Mouse (Mus musculus): ENCODE data around the gene Zmiz1.

Gene Zmiz1

DNA sequence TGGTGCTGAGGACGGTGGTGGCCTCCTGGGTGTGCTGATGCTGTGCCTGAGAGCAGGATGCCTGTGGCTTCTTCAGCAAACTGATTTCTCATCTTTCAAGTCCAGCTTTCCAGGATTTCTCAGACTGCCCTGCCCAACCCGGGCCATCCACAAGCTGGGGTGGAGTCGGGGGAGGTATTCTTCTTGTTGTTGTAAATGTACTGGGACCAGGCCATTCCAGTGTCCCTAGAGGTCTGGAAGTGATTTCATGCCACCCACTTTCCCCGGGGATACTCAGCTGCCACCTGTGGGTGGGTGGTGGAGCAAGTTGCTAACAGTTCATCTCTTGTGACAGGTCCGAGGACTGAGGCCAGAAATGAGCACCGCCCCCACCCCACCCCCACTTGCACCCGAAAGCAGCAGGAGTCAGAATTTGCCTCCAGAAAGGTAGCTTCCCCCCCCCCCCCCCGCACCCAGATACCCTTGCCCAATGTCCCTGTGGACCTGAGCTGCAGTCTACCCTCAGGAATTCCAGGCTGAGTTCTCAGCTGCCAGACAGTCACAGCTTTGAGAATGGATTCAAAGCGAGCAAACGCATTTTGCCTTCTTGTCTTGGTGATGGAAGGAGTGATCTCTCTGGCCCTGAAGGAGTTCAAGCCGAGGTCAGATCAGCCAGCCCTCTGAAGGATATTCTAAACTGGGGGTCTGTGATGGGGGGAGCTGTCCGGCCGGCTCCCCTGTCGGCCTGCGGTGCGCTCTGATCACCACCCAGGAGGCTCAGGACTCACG is 2.1 kb upstream of the Zmiz1 start:
- peak; percentile 71 for DNase-seq

DNA sequence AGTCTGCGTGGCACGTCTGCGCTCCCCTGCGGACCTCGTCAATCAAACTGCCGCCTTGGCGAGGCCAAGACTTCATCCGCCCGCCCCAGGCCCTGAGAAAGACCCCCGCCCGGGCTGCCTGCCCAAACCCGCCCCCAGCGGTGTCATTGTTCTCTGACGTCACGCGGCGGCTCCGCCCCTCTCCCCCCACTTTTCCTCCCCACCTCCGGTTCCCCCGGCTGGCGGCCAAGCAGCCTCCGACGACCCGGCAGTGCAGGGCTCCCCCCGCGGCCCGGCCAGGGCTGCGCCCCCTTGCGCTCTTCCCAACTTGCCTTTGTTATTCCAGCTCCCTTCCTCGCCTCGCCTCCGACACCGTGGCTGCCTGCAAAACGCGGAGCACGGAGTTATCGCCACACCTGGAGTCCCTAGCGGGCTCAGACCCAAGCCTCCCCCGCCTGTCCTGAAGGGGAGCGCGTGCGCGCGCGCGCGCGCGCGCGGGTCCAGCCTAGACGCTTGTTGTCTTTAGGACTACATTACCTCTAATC is 1.5 kb upstream of the Zmiz1 start:
- DNase-seq = peak; percentile 97

DNA sequence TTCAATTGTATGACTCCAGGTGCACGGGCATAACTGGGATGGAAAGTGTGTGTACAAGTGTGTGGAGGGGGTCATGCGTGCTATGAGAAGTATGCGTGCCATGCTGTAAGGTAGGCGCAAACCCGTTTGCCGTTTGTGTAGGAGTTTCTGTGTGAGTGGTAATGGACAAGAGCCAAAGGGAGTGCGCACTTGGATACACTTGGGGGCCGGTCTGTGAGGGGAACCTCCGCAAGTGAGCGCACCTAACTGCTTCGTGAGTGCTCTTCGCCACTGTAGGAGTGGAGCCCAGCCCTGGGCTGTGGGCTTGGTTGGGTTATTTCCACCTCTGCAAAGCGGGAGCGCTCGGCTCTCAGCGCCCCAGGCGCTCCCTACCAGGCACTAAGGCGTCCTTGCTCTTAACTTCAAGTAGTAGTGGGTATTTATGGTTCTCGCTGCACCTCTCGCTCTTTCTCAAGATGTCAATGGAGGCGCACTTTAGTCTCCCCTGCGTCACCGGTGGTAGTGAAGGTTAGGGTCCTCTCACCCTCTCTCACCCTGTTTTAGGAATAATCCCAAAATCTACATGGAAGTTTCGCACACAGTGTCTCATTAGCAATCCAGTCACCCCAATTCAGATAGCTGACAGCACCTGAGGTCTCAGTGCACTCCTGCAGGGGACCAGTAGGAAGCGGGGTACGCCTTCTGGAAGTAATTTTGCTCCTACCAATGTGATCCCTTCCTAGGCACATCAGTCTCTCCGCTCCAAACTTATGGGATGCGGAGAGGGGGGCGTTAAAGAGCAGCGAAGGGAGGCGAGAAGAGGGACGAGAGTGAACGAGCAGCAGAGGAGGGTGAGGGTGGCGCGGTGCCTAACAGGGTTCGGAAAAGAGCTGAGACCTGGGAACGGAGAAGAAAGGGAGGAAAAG is 622 bp upstream of the Zmiz1 start:
- DNase-seq = peak; percentile 79

DNA sequence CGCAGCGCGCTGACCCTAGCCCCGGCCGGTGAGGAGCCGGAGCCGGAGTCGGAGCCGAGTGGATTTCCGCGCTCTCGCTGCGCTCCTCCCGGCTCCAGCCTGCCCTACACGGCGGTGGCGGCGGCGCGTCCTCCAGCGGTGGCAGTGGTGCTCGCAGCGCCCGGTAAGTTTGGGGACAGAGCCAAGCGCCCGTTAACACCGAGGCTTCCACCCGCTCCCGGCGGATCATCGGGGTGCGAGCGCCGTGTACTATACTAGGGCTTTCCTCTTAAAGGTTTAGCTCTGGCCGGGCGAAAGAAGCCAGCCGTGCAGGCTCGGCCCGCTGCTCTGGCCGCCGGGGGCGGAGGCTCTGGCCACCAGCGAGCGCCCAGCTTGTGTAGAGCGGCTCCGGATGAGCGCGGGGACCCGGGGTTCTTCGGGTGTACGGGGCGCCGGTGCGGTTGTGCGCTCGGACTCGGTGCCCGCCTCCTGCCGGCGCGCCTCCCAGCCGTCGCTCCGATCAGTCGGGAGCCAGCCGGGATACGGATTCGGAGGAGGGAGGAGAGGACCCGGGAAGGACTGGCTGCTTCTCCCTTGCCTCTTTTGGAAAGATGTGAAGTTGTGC is 511 bp downstream of the Zmiz1 start:
- DNase-seq = no peak

DNA sequence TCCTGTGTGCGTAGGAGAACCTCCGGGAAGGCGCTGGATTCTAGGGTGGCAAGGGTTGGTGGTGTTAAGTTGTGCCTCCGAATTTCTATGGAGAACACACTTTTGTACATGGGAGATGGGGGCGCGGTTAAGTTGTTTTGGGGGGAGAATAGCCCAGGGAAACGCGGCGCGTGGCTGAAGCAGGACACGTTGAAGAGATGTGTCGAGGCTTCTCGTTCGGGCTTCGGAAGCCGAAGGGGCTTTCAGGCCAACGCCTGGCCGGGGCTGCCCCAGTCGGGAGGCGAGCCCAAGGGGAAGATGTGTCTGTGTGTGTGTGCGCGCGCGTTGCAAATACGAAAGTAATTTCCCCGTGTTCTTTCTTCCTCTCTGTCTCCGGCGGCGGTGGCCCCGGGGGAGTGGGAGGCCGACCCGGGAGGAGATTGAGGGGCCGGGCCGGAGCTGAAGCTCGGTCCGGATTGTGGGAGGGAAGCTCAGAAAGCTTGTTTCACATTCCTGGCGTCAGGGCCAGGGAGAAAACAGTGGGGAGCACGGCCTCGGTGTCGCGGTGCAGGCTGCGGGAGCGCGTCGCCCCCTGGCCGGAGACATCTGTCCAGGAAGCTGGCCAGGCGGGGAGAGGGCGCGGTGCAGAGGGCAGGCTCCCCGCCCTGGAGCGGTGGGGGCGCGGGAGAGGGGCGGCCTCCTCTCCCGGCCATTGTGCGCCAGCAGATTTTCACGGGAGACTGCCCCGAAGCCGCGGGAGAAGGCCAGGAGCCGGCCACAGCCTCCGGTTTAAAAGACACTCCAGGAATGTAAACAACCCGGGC is 1.2 kb downstream of the Zmiz1 start:
- DNase-seq = peak; percentile 74

DNA sequence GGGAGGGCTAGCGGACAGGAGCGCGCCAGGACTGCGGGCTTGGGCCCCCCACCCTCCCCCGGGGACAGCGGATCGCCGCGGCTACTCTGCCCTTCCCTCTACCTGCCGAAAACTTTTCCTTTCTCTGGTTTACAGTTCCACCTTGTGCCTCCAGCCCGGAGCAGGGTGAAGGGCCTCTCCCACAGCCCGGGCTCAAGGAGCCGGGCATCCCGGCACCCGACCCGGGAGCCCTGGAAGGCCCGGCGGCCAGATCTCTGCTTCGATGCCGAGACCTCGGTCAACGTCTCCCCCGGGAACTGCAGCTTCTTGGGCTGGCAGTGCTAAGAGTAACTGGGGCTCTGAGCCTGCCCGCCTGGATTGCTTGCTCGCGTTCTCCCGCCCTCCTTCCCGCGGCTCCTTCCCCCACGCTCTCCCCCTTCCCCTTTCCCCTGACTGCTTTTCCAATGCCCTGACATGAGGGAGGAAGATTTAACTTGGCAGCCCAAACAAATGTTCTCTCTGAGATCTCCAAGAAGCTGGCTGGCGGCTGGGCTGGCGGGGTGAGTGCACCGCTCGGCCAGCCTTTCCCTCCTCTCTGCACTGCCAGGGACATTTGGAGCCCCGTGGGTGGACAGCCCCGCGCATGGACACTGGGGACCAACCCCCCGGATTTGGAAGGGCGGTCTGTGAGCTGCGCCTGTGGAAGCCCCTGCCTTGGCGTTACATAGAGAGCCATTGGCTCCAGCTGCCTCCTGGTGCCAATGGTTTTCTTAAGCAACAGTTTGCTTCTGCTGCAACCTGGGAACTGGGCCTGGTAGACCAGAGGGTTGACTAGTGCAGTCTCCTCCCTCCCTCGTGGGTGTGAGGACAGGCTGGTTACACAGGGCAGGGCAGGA is 2.1 kb downstream of the Zmiz1 start:
- peak; percentile 85 for DNase-seq

DNA sequence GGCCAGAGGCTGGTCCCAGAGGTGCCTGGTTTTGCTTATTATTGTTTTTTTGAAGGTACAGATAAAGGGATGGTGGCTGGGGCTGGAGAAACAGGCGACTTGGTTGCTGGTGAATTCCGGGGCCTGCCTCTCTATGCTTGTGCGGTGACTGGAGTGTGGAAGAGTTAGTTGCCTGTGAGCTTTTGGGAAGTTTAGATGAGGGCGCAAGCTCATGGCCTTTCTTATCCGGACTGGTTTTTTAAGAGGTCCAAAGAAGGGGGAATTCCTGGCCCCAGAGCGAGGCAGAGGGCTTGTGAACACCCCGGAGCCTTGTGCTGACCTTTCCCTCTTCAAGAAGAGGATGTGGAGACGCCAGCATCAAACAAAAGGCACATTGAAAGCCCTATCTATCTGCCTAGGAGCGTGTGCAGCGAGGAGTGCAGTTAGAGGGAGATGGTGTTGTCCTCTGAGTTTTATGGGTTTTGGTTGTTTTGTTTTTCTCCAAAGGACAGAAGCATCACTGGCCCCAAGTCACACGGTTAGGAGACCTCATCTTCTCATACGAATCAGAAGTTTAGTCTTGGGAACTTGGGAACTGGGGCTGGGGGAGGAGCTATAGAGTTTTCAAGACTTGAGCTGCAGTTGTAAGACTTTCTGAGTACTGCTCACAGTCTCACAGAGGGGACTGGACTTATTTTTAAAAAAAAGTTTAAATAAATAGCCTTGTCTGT is 2.8 kb downstream of the Zmiz1 start:
- peak; percentile 23 for DNase-seq

DNA sequence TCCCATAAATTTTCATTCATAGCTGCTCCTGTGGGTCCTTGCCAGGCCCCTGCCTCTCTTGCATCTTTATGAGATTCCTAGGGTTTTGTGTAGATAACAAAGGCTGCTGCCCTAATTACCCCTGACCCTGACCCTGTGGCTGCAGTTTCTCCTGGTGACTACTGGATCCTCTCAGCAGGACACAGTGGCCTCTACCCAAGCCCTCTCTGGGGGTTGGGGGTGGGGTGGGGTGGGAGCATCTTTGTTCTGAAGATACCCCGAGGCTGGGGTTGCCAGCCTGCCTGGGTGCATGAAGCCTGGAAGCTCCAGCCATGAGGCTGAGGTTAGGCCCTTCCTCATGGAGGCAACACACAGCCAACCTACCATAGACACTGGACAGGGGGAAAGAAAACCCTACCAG is 4.0 kb downstream of the Zmiz1 start:
- DNase-seq = peak; percentile 43

DNA sequence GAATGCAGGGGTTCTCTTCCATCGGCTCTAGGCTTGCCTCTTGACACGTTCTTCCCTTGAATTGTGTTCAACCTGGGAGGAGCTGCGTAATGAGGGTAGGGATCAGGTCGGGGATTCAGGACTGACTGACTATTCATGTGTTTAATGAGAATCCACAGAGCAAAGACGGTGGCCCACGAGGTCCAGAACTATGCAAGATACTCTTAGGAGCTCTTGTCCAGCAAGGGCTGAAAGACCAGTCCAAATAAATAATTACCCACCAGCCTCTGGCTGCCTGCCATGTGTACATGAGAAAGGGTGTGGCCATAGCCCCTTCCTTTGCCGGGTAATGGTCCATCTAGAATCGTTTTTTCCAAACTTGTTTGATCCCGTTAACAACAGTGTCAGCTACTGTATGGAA is 4.9 kb downstream of the Zmiz1 start:
- DNase-seq = peak; percentile 56

DNA sequence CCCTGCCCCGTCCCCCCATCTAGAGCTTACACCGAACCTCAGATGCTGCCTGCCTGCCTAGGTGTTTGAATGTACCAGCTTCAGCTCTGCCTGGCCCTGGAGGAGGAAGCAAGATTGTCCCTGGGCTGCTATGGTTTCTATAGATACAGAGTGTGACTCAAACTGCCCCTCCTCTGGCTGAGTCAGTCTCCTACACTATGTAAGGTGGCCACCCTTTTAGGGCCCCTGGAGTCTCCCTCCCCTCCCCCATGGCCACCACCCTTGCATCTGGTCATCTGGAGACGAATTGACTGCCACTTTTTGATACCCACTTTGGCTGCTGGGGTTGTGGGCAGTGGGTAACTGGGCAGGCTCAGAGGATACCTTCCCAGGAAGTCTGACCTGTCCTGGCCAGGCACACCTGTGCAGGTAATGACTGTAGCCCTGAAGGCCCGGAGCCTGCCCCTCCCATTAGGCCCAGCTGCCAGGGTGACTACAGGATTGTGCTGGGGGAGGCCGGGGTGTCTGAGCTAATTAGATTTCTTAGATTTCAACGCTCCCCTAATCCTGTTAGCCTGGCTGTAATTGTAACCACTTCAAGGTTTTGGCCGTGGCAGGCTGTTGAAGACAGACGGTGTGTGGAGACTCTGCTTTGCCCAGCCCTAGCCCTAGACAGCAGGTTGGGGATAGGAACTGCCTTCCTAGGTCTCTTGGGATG is 5.8 kb downstream of the Zmiz1 start:
- peak; percentile 50 for DNase-seq

DNA sequence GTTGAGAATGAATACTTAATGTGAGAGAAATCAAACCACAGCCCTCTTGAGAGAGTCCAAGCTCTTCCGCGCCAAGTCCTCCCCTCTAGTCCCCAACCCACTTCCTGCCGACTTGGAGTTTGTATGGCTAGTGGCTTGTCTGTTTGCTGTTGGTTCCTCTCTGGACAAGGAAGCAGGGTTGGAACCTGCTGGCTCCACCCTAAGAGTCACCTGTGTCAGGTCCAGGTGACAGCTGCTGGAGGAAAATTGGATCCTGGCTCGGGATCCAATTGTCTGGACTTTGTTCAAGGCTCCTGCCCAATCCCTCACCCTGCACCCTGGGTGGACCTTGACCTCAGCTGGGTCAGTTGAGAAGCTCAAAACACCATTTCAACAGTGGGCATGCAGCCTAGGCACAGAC is 7.4 kb downstream of the Zmiz1 start:
- peak; percentile 52 for DNase-seq

DNA sequence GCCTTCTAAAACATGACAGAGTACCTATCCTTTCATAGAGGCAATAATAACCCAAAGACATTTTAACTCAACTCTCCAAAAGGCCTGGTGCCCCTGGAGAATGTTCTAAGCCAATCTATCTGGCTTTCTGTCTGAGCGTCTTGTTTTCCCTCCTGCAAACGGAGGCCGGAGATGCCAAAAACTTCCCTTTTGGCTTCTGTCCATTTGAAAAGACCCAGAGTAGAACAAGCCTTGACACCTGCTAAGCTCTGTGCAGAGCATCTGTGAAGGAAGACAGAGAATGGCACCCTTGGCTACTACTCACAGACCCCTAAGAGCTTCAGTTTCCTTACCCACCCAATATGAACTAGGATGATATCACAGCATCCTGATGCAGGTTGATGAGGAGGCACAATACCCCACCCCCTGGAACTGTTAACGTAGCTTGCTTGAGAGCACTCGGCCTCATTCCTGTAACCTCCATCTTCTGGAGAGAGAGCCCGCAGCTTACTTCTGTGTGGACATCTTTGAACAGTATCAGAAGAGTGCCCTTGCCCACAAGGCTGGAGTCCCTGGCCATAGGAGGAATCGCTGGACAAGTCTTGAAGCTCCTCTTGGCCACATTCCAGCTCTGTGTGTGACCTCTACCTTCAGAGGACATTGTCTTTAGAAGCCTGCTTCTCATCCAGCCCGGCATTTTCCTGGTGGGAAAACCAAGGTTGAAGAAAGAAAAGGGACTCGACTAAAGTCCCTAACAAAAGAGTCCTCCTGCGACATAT is 9.1 kb downstream of the Zmiz1 start:
- DNase-seq = peak; percentile 56

DNA sequence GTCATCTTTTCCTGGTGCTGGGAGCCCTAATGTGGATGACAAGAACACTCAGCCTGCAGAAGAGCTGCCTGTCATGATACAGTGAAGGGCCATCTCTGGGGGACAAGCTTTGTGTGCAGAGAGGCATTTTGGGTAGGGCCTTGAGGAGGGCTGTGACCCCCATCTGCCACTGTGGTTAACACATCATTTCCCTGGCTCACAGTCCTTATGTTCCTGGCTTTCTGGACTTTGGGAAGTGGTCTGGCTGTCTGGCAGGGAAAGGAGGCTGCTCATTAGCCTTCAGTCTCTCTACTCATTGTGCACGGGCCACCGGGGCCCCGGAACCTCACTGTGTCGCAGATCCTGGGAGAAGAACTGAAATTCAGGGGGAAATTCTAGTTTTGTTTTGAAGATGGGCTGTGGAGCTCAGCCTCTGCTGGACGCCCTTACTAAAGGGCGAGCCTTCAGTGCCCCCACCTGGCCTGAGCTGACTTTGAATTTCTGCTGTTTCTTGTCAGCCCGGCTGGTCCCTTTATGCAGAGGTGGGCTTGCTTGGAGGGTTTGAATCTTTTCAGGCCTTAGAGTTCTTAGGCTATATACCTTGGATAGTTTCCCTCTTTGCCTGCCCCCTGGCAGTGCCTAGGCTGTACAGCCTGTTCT is 10.0 kb downstream of the Zmiz1 start:
- peak; percentile 44 for DNase-seq

DNA sequence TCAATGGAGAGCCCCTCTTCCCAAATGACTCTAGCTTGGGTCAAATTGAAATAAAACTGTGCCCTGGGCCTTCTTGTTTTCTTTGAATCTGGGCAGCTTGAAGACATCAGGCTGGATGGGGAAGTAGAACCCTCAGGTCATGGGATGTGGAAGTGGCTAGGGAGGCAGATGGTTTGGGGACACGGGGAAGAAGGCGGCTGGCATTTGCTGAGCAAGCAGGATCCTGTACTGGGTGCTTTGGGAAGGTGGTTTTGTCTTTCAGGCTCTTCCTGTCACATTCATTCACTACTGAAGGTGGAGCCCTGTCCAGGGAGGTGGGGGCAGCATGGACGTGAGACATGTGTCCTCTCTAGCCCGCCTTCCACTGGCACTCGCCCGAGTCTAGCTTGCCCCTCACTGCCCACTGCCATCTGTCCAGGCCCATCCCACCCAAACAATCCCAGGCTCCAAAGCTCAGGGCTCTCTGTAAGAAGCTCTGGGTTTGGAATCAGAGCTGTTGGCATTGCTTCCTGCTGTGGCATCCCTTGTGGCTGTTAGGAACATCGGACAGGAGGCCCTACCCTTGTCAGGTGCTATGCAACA is 11.3 kb downstream of the Zmiz1 start:
- peak; percentile 54 for DNase-seq

DNA sequence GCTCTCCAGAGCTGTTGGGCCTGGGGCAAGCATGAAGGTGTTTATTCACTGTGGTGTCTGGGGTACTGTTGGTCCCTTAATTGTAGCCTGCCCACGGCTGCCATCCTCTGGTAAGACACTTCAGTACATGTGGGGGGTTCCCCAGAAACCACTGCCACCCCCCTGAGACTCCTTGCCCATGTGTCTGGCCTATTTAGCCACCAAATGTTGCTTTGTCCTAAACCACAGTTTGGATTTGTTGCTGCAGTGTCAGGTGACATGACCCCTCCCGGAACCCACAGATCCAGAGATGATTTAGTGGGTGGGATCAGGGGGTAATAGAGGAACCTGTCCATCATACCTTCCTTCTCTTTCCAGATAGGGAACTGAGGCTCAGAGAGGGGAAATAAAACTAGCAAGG is 12.1 kb downstream of the Zmiz1 start:
- DNase-seq = peak; percentile 25

DNA sequence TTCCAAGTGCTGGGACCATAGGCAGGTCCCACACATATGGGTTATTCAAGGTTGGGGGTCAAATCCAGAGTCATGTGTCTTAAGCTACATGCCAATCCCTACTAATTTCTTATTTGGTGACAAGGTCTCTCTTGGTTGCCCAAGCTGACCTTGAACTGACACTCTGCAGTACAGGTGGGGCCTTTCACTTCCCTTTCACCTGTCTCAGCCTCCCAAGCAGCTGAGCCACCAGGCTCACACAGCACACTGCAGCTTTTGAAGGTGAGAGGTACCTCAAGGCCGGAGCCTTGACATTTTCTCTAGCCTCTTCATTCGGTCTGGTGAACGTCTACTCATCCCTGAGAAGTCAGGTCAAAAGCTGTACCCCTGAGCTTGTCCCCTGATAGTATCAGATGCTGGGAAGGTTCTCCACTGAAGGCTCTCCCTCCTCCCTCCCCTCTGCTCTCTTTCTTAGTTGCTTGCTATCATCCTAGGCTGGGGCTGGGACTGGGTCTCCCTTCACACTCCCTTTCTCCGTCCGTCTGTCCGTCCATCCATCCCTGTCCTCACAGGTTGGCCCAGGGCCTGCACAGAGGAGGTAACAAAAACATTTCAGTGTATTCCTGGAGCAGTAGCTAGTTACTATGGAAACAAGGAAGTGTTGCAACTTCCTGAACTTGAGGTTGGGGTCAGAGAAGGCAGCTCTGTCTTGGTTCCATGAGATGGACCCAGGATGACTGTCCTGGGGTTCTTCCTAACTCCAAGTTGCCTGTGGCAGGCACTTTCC is 13.3 kb downstream of the Zmiz1 start:
- no peak for DNase-seq

DNA sequence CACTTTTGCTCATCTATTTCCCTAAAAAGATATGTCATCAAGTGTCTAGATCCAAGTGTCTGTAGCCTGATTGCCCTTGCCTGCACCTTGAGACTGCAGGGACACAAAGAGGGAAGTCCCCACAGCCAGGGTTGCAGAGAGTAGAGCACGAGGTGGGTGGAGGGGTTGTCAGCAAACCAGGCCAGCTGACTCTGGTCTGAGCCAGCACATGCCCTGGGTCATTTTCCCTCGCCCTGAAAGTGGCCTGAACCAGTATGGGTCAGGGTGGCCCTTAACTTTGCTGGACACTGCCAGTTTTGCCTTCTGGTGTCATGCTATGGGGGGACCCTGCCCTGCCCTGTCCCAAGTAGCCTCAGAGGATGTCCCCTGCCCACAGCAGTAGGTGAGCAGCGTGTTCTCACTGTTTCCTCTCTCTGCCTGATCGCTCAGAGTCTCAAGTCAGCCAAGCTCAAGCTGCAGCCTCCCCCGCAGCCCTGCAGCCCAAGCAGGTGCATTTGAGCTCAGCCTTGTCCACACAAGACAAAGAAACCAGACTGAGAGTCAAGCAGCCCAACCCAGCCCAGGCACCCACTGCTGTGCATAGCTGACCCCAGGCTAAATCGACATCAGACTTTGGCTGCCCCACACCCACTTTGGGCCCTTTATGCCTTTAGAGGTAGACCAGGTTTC is 14.1 kb downstream of the Zmiz1 start:
- no peak for DNase-seq

Measured in cerebellum, adult 9-11 months (tissue).